Mouse (Mus musculus) brain, embryonic 14.5 days (tissue): ENCODE measurements around the gene Cmtm1. TPM values are rescaled to one million over a fixed set of nuclear protein-coding genes. Genes with fewer than 3 reads are reported as not detected.
"Not testable (repeated sequence)": the region's sequence is repeated elsewhere in the genome, so short reads cannot be mapped to it uniquely, and the experiment has no call there.

Source experiments
- DNase-seq: peaks from one replicate; pipeline ENCODE4 v3.0.0-alpha.2; 2011; ENCODE audit warnings: low read depth
- CTCF ChIP-seq: fragments of 200-500 bp; IDR thresholded peaks from 2 replicates; pipeline ENCODE4 v1.5.1; 2012; ENCODE audit warnings: inconsistent platforms, mild to moderate bottlenecking, moderate library complexity, borderline replicate concordance; ENCODE audit not compliant: insufficient read depth, insufficient read length; ENCODE audit errors: extremely low read depth
- POLR2A ChIP-seq: fragments of 200-500 bp; IDR thresholded peaks from 2 replicates; pipeline ENCODE4 v1.6.1; 2012; ENCODE audit warnings: mild to moderate bottlenecking, inconsistent platforms, borderline replicate concordance; ENCODE audit not compliant: poor library complexity, insufficient read depth, insufficient read length, severe bottlenecking; ENCODE audit errors: extremely low read depth
- polyA plus RNA-seq: library from polyadenylated mRNA; depleted of rRNA; stranded (reverse); fragments of >200 nt; gene quantifications from 2 replicates; pipeline ENCODE4 v1.2.3, GENCODE M21; 2012

Cmtm1 gene
- polyA plus RNA-seq, 1 experiment: 0.08 TPM

DNA sequence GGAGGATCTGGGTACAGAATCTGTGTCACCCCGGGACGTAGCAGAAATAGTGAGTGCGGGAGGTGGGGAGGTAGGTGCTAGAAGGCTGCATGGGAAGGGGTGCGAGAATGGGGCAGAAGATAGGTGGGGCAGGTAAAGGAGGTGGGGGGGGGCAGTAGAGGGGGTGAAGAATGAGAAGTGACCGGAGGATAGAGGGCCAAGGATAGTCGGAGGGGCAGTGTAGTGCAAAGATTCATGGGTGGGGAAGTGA is 30.0 kb upstream of the Cmtm1 start:
- DNase-seq: no peak
- TF ChIP-seq CTCF (no peak), POLR2A (no peak)

DNA sequence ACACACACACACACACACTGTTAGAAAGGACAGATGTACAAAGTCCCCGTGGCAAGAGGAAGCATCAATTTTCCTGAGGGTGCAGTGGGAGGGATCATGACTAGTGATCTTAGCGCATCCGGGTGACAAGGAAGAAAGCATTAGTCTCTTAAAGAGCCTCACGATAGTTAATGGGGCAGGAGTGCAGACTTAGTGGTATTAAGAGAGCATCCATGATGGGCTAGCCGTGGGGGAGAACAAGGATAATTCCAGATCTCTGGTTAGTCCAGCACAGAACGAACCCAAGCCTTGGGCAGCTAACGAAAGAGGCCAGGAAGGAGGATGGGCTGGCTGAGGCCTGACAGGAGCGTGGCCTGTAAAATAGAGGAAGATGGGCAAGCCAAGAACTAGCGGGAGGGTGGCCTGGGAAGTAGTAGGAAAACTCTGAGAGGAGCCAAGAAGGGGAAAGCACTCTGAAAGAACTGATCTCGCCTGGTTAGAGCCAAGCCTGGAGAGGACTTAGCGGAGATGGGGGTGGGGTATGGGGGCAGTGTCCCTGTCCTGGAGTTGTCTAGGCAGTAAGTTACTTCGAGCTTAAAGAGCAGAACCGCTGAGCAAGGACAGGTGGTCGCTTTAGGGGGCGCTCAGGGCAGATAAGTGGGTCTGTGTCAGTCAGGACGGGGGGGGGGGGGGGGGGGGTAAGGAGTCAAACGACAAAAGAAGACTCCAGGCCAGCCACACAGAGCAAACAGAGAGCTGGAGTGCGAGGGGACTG is 29.5 kb upstream of the Cmtm1 start, which contains the start of gene Cmtm3:
TSS of gene Cmtm3 (plus strand) at position 182 of the 754 bp plus-strand sequence.
- TF ChIP-seq CTCF (no peak), POLR2A (no peak)
- DNase-seq: peak; percentile 46

DNA sequence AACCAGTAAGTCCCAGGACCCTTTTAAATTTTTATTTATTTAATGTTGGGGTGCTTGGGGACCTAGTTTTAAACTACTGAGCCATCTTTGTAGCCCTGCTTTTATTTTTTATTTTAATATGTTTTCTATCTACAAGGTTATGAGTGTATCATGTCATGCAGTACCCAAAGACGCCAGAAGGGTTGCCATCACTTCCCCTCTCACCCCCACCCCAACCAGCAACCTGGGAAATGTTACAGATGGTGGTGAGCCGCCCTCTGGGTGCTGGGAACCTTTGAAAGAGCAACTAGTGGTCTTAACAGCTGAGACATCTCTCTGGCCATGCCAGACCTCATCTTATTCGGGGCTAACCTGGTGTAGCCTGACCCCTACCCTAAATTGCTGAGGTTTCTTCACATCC is 27.9 kb upstream of the Cmtm1 start:
- TF ChIP-seq CTCF (peak; percentile 27; the same call in 1 of the 2 replicates), POLR2A (no peak)
- no peak for DNase-seq

DNA sequence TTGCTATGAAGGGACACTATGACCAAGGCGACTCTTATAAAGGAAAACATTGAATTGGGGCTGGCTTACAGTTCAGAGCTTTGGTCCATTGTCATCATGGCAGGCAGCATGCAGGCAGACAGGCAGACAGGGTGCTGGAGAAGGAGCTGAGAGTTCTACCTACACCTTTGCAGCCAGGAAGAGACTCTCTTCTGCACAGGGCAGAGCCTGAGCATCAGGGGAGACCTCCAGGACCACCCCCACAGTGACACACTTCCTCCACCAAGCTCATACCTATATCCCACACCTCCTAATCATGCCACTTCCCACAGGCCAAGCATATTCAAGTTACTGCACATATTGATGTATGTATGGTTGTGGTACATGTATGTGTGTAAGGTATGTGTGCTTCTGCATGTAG is 26.9 kb upstream of the Cmtm1 start:
- TF ChIP-seq CTCF: no peak
- no peak for TF ChIP-seq POLR2A
- DNase-seq: no peak

DNA sequence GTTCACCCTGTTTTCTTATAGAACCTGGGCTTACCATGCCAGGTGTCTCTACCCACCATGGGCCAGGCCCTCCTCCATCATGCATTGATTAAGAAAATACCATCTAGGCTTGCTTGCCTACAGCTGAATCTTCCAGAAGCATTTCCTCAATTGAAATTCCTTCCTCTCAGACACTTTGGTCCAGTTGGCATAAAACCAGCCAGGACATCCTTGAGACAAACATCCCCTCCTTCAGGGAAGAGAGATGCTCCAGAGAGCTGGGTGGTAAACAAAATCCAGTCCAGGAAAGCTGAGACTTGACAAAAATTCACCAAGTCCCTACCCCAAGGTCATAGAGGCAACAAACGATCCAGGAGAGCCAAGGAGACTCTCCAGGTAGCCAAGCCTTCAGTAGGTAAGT is 24.3 kb upstream of the Cmtm1 start:
- TF ChIP-seq POLR2A: no peak
- TF ChIP-seq CTCF: no peak
- no peak for DNase-seq

DNA sequence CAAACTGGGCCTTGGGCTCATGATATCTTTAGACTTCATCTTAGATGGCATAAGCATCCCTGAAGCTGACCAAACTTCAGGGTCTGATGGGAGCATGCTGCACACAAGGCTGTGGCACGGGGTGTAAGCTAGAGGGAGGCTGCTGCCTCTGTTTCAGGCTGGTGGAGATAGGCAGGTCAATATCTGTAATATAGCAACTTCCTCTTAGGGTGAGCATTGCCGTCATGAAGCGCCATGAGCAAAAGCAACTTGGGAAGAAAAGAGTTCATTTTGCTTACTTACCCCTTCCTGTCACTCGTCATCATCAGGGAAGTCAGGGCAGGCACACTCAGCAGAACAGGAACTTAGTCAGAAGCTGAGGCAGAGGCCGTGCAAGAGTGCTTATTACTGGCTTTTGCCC is 23.8 kb upstream of the Cmtm1 start:
- DNase-seq: no peak
- TF ChIP-seq POLR2A: no peak
- no peak for TF ChIP-seq CTCF

DNA sequence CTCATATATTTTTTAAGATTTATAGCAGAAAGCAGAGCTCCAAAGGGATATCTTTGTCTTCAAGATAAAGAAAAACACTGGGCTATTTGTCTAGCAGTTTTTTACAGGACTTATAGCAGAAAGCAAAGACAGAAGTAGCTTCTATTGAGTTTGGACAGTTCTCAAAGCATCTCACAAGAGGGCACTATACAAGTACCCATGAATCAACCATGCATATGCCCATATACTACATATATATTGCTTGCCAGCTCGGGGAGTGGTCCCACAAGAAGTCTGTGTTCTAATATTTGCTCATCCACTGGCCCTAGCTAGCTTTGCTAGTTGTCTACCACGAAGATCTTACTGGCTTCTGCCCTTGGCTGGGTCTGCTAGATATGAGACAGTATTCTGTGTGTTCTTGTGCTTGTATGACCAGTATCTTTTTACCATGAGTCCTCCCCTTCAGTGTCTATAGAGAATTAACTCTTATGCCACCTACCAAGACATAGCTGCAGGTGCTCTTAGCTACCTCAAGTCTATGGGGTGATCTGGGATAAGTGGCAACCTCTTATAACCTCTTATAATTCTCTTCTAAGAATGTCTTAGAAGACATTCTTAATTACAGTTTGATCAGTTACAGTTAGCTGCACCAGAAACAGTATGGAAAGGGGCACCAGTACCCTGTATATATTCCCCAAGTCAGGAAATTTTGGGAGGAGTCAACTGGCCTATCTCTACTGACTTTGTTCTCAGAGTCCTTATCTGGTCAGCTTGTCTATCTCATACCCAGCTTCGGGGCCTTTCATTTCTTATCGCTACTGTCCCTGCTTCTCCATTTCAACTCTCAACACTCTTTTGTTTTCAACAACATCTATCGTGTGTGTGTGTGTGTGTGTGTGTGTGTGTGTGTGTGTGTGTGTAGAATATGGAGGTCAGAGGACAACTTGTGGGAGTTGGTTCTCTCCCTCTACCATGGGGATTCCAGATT is 23.0 kb upstream of the Cmtm1 start:
- DNase-seq: no peak
- TF ChIP-seq CTCF (no peak), POLR2A (no peak)

DNA sequence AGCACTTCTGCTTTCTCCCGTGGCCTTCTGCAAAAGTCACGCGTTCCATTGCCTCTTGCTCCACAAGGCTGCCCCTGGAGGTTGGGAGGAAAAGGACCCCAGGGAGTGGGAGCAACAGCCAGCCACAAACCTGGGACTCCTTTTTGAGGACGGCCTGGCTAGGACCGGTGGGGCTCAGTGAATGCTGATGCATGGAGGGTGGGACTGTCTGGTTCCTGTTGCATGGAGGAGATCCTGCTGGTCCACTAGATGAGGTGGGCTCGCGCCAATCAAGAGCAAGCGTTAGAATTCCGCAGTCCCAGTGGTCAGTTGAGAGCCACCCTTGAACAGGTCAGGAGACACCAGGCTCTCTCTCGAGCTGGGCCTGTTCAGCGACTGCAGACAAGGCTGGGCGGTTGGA is 12.0 kb upstream of the Cmtm1 start, which contains the start of gene Cmtm2b:
TSS of gene Cmtm2b (plus strand) at position 301 of the 400 bp plus-strand sequence.
- DNase-seq: not testable (repeated sequence)

DNA sequence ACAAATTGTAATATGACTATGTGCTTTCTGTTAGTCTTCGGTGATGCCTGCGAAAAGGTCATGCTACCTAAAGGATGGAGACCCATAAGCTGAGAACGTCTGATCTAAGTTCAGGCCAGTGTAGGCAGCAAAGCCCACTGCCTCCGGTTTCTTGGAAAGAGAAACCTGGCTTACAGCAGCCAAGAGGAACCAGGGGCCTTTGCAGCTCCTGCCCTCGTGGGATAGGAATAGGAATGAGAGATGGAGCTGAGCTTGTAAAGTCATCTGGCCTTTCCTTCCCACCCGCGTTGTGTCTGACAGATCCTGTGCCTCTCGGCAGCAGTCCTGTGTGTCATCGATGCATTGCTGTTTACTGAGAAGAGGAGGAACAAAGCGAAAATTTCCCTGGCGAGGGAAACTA is 11.3 kb upstream of the Cmtm1 start, which contains the start of gene Gm11020:
TSS of gene Gm11020 (plus strand) at position 301 of the 400 bp plus-strand sequence.
- not testable (repeated sequence) for DNase-seq

DNA sequence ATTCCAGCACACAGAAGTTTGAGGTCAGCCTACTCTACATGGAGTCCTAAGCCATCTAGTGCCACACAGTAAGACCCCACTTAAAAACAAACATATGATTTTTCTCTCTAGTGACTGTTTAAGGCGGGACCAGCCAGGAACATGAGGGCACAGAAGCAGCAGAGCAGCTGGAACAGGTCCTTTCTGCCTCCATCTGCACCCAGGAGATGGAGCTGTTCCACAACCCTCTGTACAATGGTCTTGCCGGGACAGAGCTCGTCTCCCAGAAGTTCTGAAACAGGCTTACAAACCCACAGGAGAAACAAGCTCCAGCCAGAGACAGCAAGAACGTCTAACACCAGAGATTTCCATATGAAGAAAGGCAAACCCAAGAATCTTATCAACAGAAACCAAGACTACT is 3.4 kb upstream of the Cmtm1 start:
- no peak for DNase-seq

DNA sequence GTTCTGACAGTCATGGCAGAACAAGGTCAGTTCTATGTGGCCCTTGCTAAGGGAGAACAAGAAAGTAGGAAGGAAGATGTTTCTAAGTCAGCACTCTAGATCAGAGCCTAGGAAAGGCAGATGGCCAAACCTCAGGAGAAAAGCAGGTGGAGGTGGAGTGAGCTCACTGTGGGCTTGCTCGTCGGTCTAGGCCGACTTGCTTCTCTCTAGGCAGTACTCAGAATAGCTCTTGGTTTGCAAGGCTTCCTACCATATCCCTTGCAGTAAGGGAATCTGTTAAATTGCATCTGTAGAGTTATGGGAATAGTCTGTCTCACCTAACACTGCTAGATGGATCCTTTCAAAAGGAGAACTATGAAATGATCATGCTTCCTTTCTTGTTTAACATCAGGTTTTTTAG is 2.1 kb upstream of the Cmtm1 start:
- DNase-seq: not testable (repeated sequence)

More for the DNA sequence above, 3.4 kb upstream of the Cmtm1 start:
- TF ChIP-seq CTCF: no peak
- no peak for TF ChIP-seq POLR2A

DNA sequence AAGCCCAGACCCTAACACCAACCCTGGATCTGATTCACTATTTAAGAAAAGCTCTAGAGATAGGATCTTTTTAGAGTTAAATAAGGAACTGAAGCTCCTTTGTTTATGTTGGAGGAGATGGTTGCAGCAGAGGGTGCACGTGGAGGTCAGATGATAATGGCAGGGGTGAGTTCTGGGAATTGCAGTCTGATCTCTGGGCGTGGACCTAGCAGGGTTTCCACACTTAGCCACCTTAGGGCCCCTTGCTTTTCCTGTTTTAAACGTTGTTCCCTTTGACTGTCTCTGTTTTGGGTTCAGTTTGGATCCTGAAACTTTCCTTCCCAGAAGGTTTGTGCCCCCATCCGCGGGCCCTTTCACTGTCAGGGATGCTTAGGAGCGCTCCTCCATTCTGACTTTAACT is 1.6 kb downstream of the Cmtm1 start:
- DNase-seq: not testable (repeated sequence)

DNA sequence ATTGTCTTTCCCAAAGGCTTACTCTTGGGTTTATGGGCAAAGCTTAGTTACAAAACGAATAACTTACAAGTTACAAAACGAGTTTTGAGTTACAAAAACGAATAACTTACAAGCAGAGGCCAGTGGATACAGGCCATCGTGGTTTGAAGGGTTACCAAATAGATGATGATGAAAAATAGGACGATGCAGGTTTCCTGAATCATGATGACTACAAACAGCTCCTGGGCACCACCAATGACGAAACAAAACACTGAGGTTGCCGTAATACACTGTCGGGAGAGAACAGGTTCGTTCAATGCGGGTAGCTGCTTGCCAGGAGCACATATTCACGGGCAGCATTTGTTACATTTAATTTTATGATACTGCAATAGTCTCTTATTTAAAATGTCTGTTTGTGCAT is 5.0 kb downstream of the Cmtm1 start:
- no peak for DNase-seq
- TF ChIP-seq POLR2A (no peak), CTCF (no peak)

DNA sequence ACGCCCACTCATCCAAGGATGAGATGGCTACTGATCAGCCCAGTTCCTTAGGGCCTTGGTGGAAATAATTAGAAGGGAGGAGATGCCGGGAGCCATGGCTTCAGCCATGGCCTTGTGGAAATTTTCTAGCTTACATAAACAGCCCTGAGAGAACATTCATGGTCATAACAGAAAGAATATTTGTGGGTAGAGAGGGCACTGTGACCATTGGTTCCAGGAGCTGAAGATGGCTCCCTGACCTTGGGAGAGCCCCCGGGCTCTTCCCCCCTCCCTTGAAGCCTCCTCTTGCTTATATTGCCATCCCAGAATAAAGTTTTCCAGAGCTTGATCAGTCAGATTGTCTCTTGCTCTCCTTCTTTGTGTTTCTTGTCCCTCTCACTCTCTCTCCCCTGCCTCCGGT is 7.4 kb downstream of the Cmtm1 start:
- not testable (repeated sequence) for DNase-seq

DNA sequence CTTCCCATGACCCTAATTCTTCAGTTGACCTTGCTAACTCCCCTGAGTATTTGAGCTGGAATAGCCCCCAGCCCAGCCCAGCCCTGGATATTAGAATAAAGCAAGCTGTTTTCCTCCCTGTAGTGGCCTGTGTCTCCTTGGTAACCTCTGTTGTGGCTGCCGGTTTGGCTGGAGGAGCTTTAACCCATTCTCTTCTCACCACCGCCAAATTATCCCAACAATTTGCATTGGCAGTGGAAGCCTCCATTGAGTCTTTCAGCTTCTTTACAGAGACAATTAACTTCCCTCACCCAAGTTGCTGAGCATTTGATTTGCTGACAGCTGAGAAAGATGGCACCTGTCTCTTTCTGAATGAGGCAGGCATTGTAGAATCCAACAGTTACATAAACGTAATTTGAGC is 8.4 kb downstream of the Cmtm1 start:
- DNase-seq: peak; percentile 86
